Mouse (Mus musculus) ES-E14 (cell line): ENCODE data around the gene Kcnj4.

ENCODE experiments used
- CHD2 ChIP-seq: IDR thresholded peaks from 2 replicates; pipeline ENCODE4 v1.6.1; 2014; ENCODE audit warnings: mild to moderate bottlenecking, low read depth, low read length, inconsistent platforms
- HCFC1 ChIP-seq: IDR thresholded peaks from 2 replicates; pipeline ENCODE4 v1.6.1; 2012; ENCODE audit warnings: low read length, inconsistent platforms, borderline replicate concordance; ENCODE audit not compliant: insufficient read depth
- MAFK ChIP-seq: IDR thresholded peaks from 2 replicates; pipeline ENCODE4 v1.6.1; 2014; ENCODE audit warnings: mild to moderate bottlenecking, low read depth, low read length, inconsistent platforms; ENCODE audit not compliant: insufficient read depth
- ZC3H11A ChIP-seq: IDR thresholded peaks from 2 replicates; pipeline ENCODE4 v1.6.1; 2012; ENCODE audit warnings: low read depth, mild to moderate bottlenecking, inconsistent platforms, low read length, borderline replicate concordance
- ZNF384 ChIP-seq: IDR thresholded peaks from 2 replicates; pipeline ENCODE4 v1.6.1; 2012; ENCODE audit warnings: low read depth, low read length, inconsistent platforms

DNA sequence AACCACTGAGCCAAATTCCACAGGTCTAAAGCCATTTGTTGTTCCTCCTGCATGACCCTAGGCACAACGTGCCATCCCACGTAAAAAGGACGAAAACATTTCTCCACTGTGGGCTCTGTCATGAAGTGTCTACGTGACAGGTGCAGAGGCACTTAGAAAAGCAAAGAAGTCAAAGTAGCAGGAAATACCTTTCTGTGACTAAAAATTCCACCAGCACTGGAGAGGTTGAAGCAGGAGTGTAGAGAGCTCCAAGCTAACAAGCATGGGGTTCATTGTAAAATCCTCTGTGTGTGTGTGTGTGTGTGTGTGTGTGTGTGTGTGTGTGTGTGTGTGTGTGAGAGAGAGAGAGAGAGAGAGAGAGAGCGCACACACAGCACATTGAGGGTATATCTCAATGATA lies 47.5 kb upstream of the Kcnj4 start:
- TF ChIP-seq ZNF384 (no peak), HCFC1 (no peak), ZC3H11A (no peak), MAFK (no peak), CHD2 (no peak)
